Mouse (Mus musculus): ENCODE measurements around the gene Ezr.
A peak's percentile ranks its signal among the peaks of the same experiment; 100 is the strongest.

The Ezr gene

DNA sequence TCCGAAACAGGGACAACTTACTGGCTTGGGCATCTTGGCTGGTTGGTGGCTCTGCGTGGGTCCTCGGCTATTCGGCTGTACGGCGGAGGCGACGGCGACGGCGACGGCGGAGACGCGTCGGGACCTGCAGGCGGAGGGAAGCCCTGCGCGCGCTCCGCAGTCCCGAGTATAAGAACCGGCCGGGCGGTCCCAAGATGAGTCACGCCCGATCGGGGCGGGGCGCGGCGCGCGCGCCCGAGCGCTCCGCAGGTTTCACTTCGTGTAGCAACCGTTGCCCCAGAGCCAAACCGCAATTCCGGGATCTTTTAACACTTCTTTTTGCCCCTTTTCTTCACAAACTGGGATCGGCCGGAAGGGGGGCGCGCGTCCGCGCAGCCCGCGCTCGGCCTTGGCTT lies at the start of gene Ezr:
TSS of gene Ezr (minus strand) at position 174 of the 395 bp plus-strand sequence.
- DNase-seq = peak; percentile 82

DNA sequence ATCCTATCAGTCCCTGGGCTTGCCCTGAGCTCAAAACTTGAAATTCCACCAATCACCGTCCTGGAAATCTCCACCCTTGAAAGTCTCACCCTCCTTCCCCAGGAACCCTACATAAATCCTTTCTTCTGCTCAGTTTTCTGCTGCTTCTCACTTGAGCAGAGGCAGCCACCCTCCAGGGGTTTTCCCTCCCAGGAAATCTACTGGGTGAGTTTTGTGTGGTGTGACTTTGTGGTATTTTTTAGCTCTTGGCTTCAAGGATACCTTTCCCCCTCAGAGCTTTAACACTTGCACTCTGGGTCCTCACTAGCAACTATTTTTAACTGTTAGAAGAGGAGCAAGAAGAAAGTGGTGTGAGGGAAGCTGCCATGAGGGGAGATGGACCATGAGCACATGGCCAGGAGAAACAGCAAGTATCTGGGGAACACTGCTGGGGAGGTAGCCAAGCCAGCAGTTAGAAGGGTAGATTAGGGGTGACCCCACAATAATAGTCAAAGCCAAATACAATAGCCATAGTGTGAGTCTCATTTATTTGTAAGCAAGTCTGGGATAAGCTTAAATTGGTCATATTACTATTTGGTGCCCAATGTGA lies 47.5 kb upstream of the Ezr start:
- no peak for DNase-seq

- DNase-seq = no peak
Measured at GRCm38 (mm10) chr17:6828531-6829150, 46.1 kb upstream of the Ezr start.

DNA sequence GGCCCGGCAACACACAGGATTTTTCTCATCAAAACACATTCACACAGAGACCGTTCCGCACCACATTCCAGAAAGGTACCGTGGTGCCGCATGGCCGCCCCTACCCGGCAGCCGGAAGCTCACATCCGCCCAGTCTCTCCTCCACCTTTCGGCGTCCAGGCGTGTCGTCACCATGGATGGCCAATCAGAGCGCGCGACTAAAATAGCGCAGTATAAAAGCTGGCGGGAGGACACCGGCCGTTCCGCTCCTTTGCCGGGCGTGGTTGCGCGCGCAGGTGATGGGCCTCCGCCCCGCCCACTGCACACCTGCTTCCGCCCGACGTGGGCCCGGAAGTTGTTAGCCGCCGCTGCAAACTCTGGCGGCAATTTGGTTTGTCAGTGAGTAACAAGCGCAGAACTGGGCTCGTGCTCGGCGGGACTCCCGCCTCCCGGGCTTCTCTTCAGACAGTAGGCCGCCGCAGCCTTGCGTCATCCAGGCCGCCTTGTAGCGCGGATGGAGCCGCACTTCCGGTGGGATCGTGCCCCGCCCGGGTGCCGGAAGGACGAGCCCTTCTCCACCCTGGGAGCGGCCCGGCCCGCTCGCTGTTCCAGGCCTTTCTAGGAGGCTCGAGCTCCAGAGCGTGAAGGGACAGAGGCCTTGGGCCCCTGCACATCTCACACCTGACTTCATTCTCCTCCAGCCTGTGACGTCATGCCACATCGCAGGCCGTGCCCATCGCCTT lies 45.3 kb upstream of the Ezr start:
- peak; percentile 97 for DNase-seq

DNA sequence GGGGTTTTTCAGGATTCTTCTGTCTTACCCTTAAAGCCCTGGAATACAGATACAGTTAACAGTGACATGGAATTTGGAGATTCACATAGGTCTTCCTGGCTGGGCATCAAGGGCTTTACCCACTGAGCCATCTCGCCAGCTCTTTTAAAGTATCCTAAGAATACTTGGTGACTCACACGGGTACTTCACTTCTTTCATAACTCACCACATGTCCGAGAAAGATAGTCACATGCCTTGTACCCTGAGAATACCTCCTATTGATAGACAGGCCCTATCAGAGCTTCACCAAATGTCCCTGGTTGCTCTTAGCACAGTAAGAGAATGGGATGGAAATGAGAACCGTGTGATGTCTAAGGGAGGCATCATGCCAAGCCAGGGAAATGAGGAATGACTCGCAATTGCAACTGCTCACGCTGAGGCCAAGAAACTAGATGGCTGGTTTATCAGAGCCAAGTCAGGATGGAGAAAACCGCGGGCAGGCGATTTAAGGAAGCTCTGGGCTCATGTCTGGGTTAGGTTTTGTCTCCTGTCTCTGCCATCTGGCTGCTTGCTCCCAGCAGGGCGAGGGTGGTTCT lies 44.7 kb upstream of the Ezr start:
- no peak for DNase-seq

DNA sequence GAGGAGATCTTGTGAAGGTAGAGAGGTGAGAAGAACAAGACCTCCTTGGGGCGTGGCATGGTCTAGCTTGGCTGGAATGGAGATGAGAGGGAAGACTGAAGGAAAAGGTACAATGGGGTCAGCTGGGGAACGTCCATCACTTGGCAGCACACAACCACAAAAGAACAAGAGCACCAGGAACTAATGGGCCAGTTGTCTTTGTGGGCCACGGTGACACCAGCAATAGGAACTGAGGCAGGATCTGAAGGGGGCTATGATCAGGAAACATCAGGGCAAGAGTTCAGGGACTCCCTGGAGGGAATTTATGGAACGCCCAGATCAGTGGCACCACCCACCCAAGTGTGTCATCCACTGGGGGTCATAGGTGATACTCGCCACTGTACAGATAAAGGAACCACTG lies 34.2 kb upstream of the Ezr start:
- DNase-seq = no peak

- no peak for DNase-seq
Measured at GRCm38 (mm10) chr17:6816151-6816550, 33.6 kb upstream of the Ezr start.

DNA sequence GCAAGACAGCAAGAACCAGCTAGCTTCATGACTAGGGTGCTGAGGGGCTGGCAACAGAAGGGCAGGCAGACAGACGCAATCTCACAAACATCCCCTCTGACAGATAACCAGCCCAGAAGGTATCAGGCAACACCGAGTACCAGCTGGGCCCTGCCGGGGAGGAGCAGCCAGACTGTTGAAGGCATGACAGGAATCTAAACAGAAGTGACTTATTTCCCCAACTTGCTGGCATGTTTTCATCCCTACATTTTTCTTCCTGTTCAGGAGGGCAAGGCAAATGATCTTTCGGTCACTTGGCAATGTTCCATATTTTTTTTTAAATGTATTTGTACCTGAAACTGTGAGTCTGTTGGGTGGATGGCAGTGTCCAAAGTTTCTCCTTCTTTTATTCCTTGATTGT lies 32.1 kb upstream of the Ezr start:
- DNase-seq = no peak

- no peak for DNase-seq
Measured at GRCm38 (mm10) chr17:6812851-6813191, 30.2 kb upstream of the Ezr start.

DNA sequence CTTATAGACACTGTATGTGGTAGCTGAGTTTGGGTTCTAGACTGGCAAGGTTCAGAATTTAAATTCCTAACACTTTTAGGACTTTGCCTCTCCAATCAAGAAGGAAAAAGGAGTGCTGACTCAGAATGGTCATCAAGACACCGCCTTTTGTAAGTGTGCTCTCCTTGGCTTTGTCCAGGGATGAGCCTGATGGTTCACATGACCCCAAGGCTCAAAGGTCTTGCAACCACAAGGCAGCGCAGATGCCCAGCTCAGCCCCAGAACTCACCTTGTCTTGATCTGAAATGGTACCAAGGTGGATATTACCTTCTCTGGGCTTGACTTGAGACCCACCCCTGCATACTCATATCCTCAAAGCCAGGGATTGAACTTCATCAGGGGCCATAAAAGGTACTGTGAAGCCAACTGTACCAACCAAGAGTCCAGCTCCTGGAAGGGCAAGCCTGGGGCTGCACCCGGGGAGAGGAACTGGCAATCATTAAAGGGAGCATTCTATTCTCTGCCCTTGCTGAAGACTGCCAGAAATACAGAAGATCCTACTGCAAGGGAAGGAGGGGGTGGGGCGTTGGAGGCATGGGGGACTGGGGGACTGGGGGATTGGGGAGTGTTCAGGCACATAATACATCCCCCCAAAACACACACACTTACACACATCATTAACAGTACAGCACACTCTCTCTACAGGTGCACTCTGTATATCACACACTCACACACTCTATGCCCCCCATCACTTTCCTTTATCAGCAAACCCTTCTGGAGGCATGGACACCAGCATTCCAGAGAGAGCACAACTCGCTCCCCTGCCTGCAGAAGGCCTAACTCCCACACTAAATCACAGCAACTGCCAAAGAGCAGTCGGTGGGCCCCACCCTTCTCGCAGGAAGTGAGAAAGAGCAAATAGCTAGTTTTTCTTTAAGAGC lies 29.6 kb upstream of the Ezr start:
- DNase-seq = no peak

GRCm38 (mm10) chr17:6809331-6809730 lies 26.7 kb upstream of the Ezr start:
- DNase-seq = no peak

DNA sequence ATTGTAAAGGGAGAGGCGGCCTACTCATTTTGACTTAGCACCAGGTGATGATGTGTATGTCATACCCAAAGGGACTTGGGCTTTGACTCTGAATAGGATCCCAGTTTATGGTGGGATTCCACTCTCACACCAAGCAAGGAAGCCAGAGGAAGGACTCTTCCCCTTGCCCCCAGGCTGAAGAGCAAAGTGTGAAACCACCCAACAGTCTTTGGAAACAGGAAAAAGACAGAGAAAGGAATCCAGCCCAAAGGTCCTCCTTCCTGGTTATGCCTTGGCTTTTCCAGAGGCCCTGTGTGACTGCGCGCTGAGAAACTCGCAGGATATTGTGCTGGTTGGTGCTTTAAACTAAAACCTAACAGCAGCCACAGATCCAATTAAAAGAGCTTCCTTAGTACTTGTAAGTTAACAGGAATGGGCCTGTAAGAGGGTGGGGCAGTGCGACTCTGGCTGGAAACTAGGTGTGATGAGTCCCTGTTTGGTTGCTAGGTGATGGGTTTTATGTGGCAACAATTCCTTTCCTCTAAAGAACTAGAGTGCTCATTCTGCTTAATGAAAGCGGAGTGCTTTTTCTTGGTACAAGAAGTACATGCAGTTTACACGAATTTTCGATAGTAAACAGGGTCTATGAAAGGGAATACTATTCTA lies 26.1 kb upstream of the Ezr start:
- DNase-seq = no peak

DNA sequence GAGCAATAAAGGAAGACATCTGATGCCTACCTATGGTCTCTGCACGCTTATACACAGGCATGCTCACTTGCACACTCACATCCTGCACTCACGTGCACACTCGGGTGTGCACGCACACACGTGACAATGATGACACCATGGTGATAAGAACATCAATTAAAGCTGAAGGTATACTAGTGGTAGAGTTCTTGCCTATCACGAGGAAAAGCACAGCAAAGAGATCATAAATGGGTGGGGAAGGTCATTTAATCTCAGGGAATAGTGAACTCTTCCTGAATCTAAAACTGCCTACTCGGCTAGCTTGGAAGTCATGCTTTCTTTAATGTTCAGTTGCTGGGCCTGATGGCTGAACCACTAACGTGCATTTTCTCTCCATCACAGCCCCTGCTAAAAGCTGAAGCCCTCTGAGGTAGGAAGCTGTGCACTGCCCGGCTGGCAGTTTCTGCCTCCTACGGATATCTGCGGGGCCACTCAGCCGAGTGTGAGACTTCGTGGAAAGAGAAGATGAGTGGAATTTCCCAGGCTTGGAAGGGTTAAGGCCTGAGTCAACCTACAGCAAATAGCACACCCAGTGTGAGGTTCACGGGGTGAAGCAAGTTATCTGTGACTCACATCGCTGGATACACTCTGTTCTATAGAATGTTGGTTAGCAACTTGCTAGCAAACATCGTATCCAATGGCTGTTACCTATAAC lies 25.4 kb upstream of the Ezr start:
- no peak for DNase-seq

DNA sequence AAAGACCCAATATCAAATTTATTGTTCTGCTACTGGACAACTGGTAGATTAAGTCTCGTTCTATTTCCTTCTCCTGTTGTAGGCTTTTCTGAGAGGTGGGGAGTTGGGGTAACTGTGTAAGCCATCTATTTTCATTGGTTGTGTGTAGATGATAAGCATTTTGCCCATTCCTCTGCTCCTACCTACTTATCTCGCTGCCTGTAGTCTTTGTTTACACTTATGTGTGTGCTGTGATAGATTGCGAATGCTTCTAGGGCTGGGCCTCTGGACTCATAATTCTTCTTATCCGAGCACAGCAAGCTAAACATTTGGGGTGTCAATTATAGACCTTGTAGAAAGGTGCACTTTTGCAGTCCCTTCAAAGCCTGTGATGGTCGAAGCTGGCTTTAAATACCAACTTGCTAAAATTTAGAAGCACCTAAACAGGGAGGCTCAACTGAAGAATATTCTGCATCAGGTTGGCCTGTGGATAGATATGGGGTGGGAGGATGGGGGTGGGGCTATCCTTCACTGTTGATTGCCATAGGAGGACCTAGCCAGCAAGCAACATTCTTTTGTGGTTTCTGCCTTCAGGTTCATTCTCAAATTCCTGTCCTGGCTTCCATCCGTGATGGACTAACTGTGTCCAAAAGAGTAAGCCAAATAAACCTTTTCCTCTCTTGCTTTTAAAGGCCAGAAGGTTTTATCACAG lies 22.4 kb upstream of the Ezr start:
- no peak for DNase-seq

DNA sequence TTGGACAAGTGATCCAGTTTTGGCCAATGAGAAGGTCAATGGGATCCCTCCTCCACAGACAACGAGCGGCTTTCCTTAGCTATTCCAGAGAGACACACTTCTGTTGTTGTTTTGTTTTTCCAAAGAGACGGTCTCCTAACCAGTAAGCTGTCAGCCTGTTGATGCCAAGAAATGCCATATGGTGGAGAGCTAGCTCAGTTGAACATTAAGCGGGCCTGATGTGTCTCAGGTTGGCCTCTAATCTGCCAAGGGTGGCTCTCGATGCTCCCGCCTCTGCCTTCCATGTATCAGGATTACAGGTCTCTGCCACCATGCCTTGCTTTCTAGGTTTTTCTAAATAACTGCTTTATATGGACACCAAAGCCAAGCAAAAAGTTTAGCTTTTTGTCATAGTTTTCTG lies 21.5 kb upstream of the Ezr start:
- DNase-seq = peak; percentile 55

- no peak for DNase-seq
Measured at GRCm38 (mm10) chr17:6803614-6804013, 21.0 kb upstream of the Ezr start.

DNA sequence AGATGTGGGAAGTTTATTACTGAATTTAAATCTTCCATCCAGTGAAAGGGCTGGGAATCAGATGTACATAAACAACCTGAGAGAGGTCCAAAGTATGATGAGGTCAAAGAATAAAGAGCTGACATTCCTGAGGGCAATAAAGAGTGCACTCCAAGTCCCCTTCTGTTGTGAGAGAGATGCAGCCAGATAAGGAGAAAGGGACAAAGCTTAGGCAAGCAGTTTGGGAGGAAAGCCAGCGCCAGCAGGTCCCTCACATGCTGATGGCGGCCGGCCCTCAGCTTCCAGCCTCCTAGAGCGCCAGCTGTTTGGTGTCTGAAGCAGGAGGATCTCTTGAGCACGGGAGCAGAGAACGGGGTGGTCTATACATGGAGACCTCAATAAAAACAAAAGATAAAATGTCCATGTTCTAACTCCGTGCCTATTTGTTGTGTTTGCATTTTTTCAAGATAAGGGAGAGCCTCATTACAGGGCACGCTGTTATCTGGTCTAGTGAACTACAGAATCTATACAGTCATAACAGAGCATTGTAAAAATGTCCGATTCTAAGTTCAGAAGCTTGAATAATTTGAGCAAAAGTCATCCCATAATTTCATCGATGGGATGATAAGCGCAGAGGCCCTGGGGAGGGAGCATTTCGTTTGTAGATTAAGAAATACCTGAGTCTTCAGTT lies 15.9 kb upstream of the Ezr start:
- DNase-seq = no peak

DNA sequence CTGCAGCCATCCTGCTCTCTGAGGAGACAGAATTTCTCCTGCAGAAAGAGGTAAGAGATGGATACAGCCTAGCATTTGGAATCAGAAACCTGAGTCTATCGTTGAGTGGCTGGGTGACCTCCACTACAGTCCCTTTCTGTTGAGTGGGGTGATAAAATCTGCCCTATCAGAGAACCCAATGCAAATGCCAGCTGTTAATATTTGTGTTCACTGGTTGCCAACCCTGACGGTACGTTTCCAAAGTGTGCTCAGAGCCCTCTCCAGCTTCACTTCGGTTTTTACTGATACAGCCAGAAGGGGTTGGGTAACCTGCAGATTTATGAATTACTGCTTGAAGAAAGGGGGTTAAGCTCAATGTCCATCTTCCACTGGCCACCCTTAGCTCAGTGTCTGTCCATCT lies 14.9 kb upstream of the Ezr start:
- DNase-seq = no peak

- no peak for DNase-seq
Measured at GRCm38 (mm10) chr17:6794160-6794751, 11.7 kb upstream of the Ezr start.

DNA sequence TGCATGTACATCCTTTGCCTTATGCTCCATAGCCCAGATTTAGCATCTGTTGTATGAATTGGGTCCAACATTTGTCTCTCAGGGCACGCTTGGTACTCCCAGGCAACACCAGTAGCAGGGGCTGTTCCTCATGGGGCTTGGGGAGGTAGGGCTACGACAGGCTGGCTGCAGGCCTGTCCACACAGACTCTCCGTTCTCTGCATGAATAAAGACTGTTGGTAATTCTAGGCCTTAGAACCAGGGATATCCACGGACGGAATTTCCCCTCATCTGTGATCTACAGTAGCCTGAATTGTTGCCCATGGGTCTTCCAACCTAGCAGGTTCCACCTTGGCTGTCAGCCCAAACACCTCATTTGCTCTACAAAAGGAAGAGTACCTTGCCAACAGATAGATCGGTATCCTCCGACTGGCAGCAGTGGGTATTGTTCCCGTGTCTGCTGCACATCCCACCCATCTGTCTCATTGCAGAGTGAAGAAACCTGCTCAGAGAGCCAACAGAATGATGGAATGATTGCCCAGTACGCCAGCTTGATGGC lies 7.1 kb upstream of the Ezr start:
- DNase-seq = peak; percentile 80
